Comparison of ENCODE assay signal across 7 mouse cellular contexts in genomic region chr7:132599071-132599975, GRCm38 (mm10). TPM values are rescaled to one million over a fixed set of nuclear protein-coding genes. Genes with fewer than 3 reads are reported as not detected.
A peak's percentile ranks its signal among the peaks of the same experiment; 100 is the strongest.
DNase-seq lines count a peak whose midpoint lies in the region; ATAC-seq and TF ChIP-seq lines count a peak whose summit lies in the region.

Gene Nkx1-2, minus strand, starts transcription at chr7:132599637.

- no peaks in the 10 kb centered on the region for H3K9me3 ChIP-seq in forebrain, embryonic 11.5 days (ENCODE audit: control insufficient read depth, low read length)
- H3K9me3 ChIP-seq in liver, embryonic 13.5 days (replicated peaks): no peaks in the 10 kb centered on the region

- peaks cover 16% of the 10 kb centered on the region for H3K4me1 ChIP-seq in testis, adult 2 months (ENCODE audit: control insufficient read depth, insufficient read depth, low read length)
- H3K4me1 ChIP-seq in forebrain, embryonic 11.5 days (replicated peaks; ENCODE audit: control insufficient read depth, insufficient read depth, low read length): peaks cover 9% of the 10 kb centered on the region; the same call in 1 of the 2 replicates
- H3K4me1 ChIP-seq in liver, embryonic 13.5 days (replicated peaks): peaks cover 59% of the 10 kb centered on the region

- TF ChIP-seq CTCF in testis, adult 2 months (IDR thresholded peaks at IDR 0.05; ENCODE audit: control insufficient read depth, insufficient read depth, insufficient replicate concordance, low read depth, low read length): no peak

- H3K4me2 ChIP-seq in forebrain, embryonic 11.5 days (ENCODE audit: low read depth, low read length, severe bottlenecking): peak within 1 kb of the TSS; percentile 73
- H3K4me2 ChIP-seq in liver, embryonic 13.5 days: peak within 1 kb of the TSS; percentile 50

- no peak for DNase-seq in testis, postnatal 14 days (ENCODE audit: low spot score)
- DNase-seq in forebrain, embryonic 11.5 days (ENCODE audit: low spot score): peak; percentile 71
- DNase-seq in liver, embryonic 13.5 days: no peak
- peak; percentile 65 for DNase-seq in testis, postnatal 10 days (ENCODE audit: low spot score)
- no peak for DNase-seq in urinary bladder, postnatal 14 days (ENCODE audit: low spot score)
- no peak for DNase-seq in thymus, postnatal 14 days

- H3K9ac ChIP-seq in forebrain, embryonic 11.5 days (ENCODE audit: low read length): no peak within 1 kb of the TSS
- no peak within 1 kb of the TSS for H3K9ac ChIP-seq in liver, embryonic 13.5 days

- TF ChIP-seq POLR2A in testis, adult 2 months (IDR thresholded peaks at IDR 0.05; ENCODE audit: control insufficient read depth, low read depth, low read length): no peak

- H3K27me3 ChIP-seq in testis, adult 2 months (ENCODE audit: control insufficient read depth, insufficient read depth, low read length): no peaks in the 10 kb centered on the region
- H3K27me3 ChIP-seq in forebrain, embryonic 11.5 days (ENCODE audit: control insufficient read depth, insufficient read depth, low read length): peaks cover 80% of the 10 kb centered on the region
- H3K27me3 ChIP-seq in liver, embryonic 13.5 days: peaks cover 92% of the 10 kb centered on the region

- no peaks in the 10 kb centered on the region for H3K36me3 ChIP-seq in testis, adult 2 months (ENCODE audit: control insufficient read depth, insufficient read depth, low read length)
- no peaks in the 10 kb centered on the region for H3K36me3 ChIP-seq in forebrain, embryonic 11.5 days (ENCODE audit: control insufficient read depth, insufficient read depth, low read length)
- no peaks in the 10 kb centered on the region for H3K36me3 ChIP-seq in liver, embryonic 13.5 days

- under 1% methylated on average over 50 of the region's 52 CpGs for WGBS in forebrain, embryonic 11.5 days
- WGBS in liver, embryonic 13.5 days (ENCODE audit: insufficient replicate concordance): 2% methylated on average over 51 of the region's 52 CpGs

- peak within 1 kb of the TSS; percentile 42 for H3K4me3 ChIP-seq in testis, adult 2 months (ENCODE audit: control insufficient read depth, low read depth, low read length)
- H3K4me3 ChIP-seq in forebrain, embryonic 11.5 days (ENCODE audit: low read depth, low read length): peak within 1 kb of the TSS; percentile 33
- peak within 1 kb of the TSS; percentile 59 for H3K4me3 ChIP-seq in liver, embryonic 13.5 days (replicated peaks)

- ATAC-seq in forebrain, embryonic 11.5 days (replicated peaks; ENCODE audit: low FRiP score): no peak; the same call in 1 of the 2 replicates
- ATAC-seq in liver, embryonic 13.5 days (ENCODE audit: low read depth): no peak

- H3K27ac ChIP-seq in testis, adult 2 months (ENCODE audit: control insufficient read depth, insufficient read depth, low read depth, low read length): no peak within 1 kb of the TSS
- no peak within 1 kb of the TSS for H3K27ac ChIP-seq in forebrain, embryonic 11.5 days (ENCODE audit: low read depth, low read length)
- no peak within 1 kb of the TSS for H3K27ac ChIP-seq in liver, embryonic 13.5 days

RNA-seq across cellular contexts. Expression of gene Nkx1-2, which starts in this region (rescaled TPM):
- 0.15 and 0.17 TPM in 2 replicates for polyA plus RNA-seq in testis, adult 2 months (2012; rRNA removed)
- polyA plus RNA-seq in forebrain, embryonic 11.5 days (2014; fragmentation: Nextera tagmentation; extraction: Ambion mirVana): 0.36 TPM in 1 of 2 replicates, not detected in the other
- polyA plus RNA-seq in liver, embryonic 13.5 days (2015; fragmentation: Nextera tagmentation; extraction: Ambion mirVana): not detected in 2 replicates

Comparison
In these comparisons a context has a peak if more than half of its experiments do, and no peak if none do; other contexts are left out.
1. Peak in DNase-seq, H3K4me3 ChIP-seq and H3K4me2 ChIP-seq in forebrain, embryonic 11.5 days; RNA of the gene not detected or under 1 TPM.